Comparison of ENCODE assay signal across 28 mouse cellular contexts in the genomic region with DNA sequence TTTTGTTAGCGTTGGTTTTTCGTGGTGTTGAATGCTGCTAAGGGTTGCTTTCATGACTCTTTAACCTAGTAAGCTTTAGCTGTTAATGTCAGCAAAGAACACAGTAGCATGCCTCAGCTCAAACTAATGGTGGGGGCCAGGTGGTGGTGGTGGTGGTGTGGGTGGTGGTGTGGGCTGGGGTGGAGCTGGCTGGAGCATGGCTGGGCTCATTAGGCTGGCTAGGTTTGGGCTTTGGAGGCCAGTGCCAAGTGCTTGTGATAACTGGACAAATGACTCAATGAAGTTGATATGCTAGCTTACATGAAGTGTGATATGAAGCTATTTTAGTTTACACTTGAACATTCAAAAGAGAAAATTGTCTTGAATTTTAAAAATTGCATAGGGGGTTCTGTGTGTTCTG. TPM values are rescaled to one million over a fixed set of nuclear protein-coding genes. Genes with fewer than 3 reads are reported as not detected.
A peak's percentile ranks its signal among the peaks of the same experiment; 100 is the strongest.
DNase-seq lines count a peak whose midpoint lies in the region; ATAC-seq and TF ChIP-seq lines count a peak whose summit lies in the region.
"Had no signal": no experiment of that assay in that cellular context is flagged by ENCODE, and none has a peak within 500 bp of the region (broad histone marks: within the 10 kb centered on the region; RNA-seq: fewer than 3 reads in every experiment).

No protein-coding gene starts in this region.

- TF ChIP-seq EP300 in liver, postnatal 0 days (IDR thresholded peaks at IDR 0.05; ENCODE audit: low read depth), result no peak
- TF ChIP-seq EP300 in stomach, postnatal 0 days (optimal IDR thresholded peaks at IDR 0.05), result no peak

- no peak overlapping the region for H3K9ac ChIP-seq in liver, postnatal 0 days (replicated peaks)
- H3K9ac ChIP-seq in stomach, postnatal 0 days (ENCODE audit: low read length), result no peak overlapping the region
- H3K9ac ChIP-seq: forebrain, embryonic 15.5 days; limb, embryonic 12.5 days; liver, embryonic 14.5 days; midbrain, embryonic 13.5 days; neural tube, embryonic 13.5 days had no signal

- no peak for TF ChIP-seq POLR2A in cerebellum, adult 2 months (IDR thresholded peaks at IDR 0.05; ENCODE audit: borderline replicate concordance, insufficient read depth, low read length)
- no peak for TF ChIP-seq POLR2A in thymus, adult 2 months (IDR thresholded peaks at IDR 0.05; ENCODE audit: control insufficient read depth, extremely low read depth, insufficient read depth, low read length, poor library complexity)

- H3K4me2 ChIP-seq in liver, postnatal 0 days (ENCODE audit: low read depth, low read length), result 0 out of 2 replicates have a peak overlapping the region, but pooled peaks have one; percentile 4
- no peak overlapping the region for H3K4me2 ChIP-seq in stomach, postnatal 0 days (replicated peaks; ENCODE audit: low read depth)
- H3K4me2 ChIP-seq: forebrain, embryonic 15.5 days; limb, embryonic 12.5 days; midbrain, embryonic 13.5 days; neural tube, embryonic 13.5 days had no signal

- H3K27me3 ChIP-seq in liver, postnatal 0 days (ENCODE audit: insufficient read depth, low read length), result no peaks in the 10 kb centered on the region
- H3K27me3 ChIP-seq in stomach, postnatal 0 days (ENCODE audit: control insufficient read depth, insufficient read depth, low read length), result no peaks in the 10 kb centered on the region
- H3K27me3 ChIP-seq in cerebellum, adult 2 months (ENCODE audit: control insufficient read depth, insufficient read depth, low read length), result no peaks in the 10 kb centered on the region
- H3K27me3 ChIP-seq in thymus, adult 2 months (ENCODE audit: control insufficient read depth, insufficient read depth, low read length), result no peaks in the 10 kb centered on the region
- H3K27me3 ChIP-seq: forebrain, embryonic 15.5 days; limb, embryonic 12.5 days; midbrain, embryonic 13.5 days; neural tube, embryonic 13.5 days had no signal

- TF ChIP-seq CTCF in liver, postnatal 0 days (IDR thresholded peaks at IDR 0.05; ENCODE audit: low read depth), result no peak
- no peak for TF ChIP-seq CTCF in stomach, postnatal 0 days (IDR thresholded peaks at IDR 0.05; ENCODE audit: low read depth)
- no peak for TF ChIP-seq CTCF in cerebellum, adult 2 months (IDR thresholded peaks at IDR 0.05; ENCODE audit: borderline replicate concordance, insufficient read depth, low read depth, low read length)
- TF ChIP-seq CTCF in thymus, adult 2 months (IDR thresholded peaks at IDR 0.05; ENCODE audit: borderline replicate concordance, control insufficient read depth, extremely low read depth, insufficient read depth, low read length, poor library complexity), result no peak

- H3K9me3 ChIP-seq in liver, postnatal 0 days (ENCODE audit: low read length), result no peaks in the 10 kb centered on the region
- H3K9me3 ChIP-seq in stomach, postnatal 0 days (ENCODE audit: control insufficient read depth, low read length), result no peaks in the 10 kb centered on the region
- H3K9me3 ChIP-seq: embryonic facial prominence, embryonic 10.5 days; forebrain, embryonic 15.5 days; limb, embryonic 12.5 days; midbrain, embryonic 13.5 days; neural tube, embryonic 13.5 days had no signal

- no peak for ATAC-seq in liver, postnatal 0 days
- no peak for ATAC-seq in stomach, postnatal 0 days (ENCODE audit: low FRiP score, low TSS enrichment)
- ATAC-seq: forebrain, embryonic 15.5 days; hindbrain, embryonic 16.5 days; intestine, embryonic 16.5 days; midbrain, embryonic 13.5 days had no signal

- peaks cover 61% of the 10 kb centered on the region for H3K4me1 ChIP-seq in liver, postnatal 0 days (ENCODE audit: insufficient read depth)
- no peaks in the 10 kb centered on the region for H3K4me1 ChIP-seq in stomach, postnatal 0 days (replicated peaks; ENCODE audit: control insufficient read depth, insufficient read depth)
- H3K4me1 ChIP-seq in cerebellum, adult 2 months (ENCODE audit: control insufficient read depth, insufficient read depth, low read length), result peaks cover 2% of the 10 kb centered on the region; the same call in 1 of the 2 replicates
- 0 out of 2 replicates have a peak, but pooled peaks cover 3% of the 10 kb centered on the region for H3K4me1 ChIP-seq in thymus, adult 2 months (replicated peaks; ENCODE audit: control insufficient read depth, insufficient read depth, low read length)

- intact Hi-C loops in heart, postnatal 10 days (cut with DNase I), result no loop called here

- H3K4me3 ChIP-seq in liver, postnatal 0 days (ENCODE audit: low read depth, low read length), result no peak overlapping the region
- no peak overlapping the region for H3K4me3 ChIP-seq in stomach, postnatal 0 days (ENCODE audit: low read depth, low read length)
- H3K4me3 ChIP-seq in cerebellum, adult 2 months (replicated peaks; ENCODE audit: insufficient read depth, low read depth, low read length), result no peak overlapping the region
- no peak overlapping the region for H3K4me3 ChIP-seq in thymus, adult 2 months (ENCODE audit: control insufficient read depth, insufficient read depth, low read length)
- H3K4me3 ChIP-seq: embryonic facial prominence, embryonic 10.5 days; forebrain, embryonic 15.5 days; limb, embryonic 12.5 days; midbrain, embryonic 13.5 days; neural tube, embryonic 13.5 days had no signal

- DNase-seq in liver, postnatal 0 days, result no peak
- DNase-seq in liver, result no peak
- peak; percentile 28 to 66 for DNase-seq in heart, adult 9 months (ENCODE audit: low spot score in 2 of 2)
- DNase-seq in heart, postnatal 10 days, result peak; percentile 76 to 83
- peak; percentile 26 for DNase-seq in stomach, postnatal 0 days (ENCODE audit: low spot score)
- DNase-seq in cerebellum, adult 18-20 months, result no peak
- DNase-seq in cerebellum, adult 2 months, result no peak
- DNase-seq in thymus, adult 2 months, result no peak
- DNase-seq: adrenal gland, postnatal 14 days; cerebellum, adult 11-12 months; kidney, postnatal 36 days; thymus, postnatal 4 days had no signal

- no peak overlapping the region for H3K27ac ChIP-seq in liver, postnatal 0 days (ENCODE audit: low read depth)
- H3K27ac ChIP-seq in stomach, postnatal 0 days (replicated peaks), result no peak overlapping the region
- H3K27ac ChIP-seq in cerebellum, adult 2 months (ENCODE audit: insufficient read depth, low read length), result no peak overlapping the region
- no peak overlapping the region for H3K27ac ChIP-seq in thymus, adult 2 months (ENCODE audit: control insufficient read depth, insufficient read depth, low read length)
- H3K27ac ChIP-seq: embryonic facial prominence, embryonic 10.5 days; forebrain, embryonic 15.5 days; limb, embryonic 12.5 days; liver, embryonic 14.5 days; midbrain, embryonic 13.5 days; neural tube, embryonic 13.5 days had no signal

- WGBS in liver, postnatal 0 days (ENCODE audit: insufficient replicate concordance), result 81% methylated on average over 2 of the region's 2 CpGs
- WGBS in stomach, postnatal 0 days, result 83% methylated on average over 2 of the region's 2 CpGs
- WGBS in cerebellum, adult 2 months, result 96% methylated on average over 2 of the region's 2 CpGs
- 94% methylated on average over 2 of the region's 2 CpGs for whole genome bisulfite sequencing in thymus, adult 2 months

- no peaks in the 10 kb centered on the region; the same call in 1 of the 2 replicates for H3K36me3 ChIP-seq in liver, postnatal 0 days (replicated peaks; ENCODE audit: insufficient read depth, low read length)
- no peaks in the 10 kb centered on the region; the same call in 1 of the 2 replicates for H3K36me3 ChIP-seq in stomach, postnatal 0 days (ENCODE audit: control insufficient read depth, insufficient read depth, low read length)
- H3K36me3 ChIP-seq in thymus, adult 2 months (ENCODE audit: control insufficient read depth, insufficient read depth, low read length), result no peaks in the 10 kb centered on the region; the same call in 1 of the 2 replicates
- H3K36me3 ChIP-seq: forebrain, embryonic 15.5 days had no signal

RNA-seq across cellular contexts. Expression of gene Snd1, which starts 11.1 kb away (rescaled TPM):
- polyA plus RNA-seq in liver, postnatal 0 days (2015; fragmentation: Nextera tagmentation; extraction: Ambion mirVana), result 29.7 and 34.9 TPM in 2 replicates
- 100 to 1,000 TPM in 1 of 2 experiments, 10 to 100 TPM in 1; 91.2 to 105 TPM for total RNA-seq in heart, postnatal 10 days (2021)
- 69.0 and 81.3 TPM in 2 replicates for polyA plus RNA-seq in stomach, postnatal 0 days (2015; fragmentation: Nextera tagmentation; extraction: Ambion mirVana)
- polyA plus RNA-seq in cerebellum, adult 2 months (2012; rRNA removed), result 57.0 and 59.7 TPM in 2 replicates
- polyA plus RNA-seq in thymus, adult 2 months (2012; rRNA removed), result 79.3 and 82.0 TPM in 2 replicates

RNA-seq across cellular contexts. Expression of gene Pax4, which starts 36.9 kb away (rescaled TPM):
- not detected in 2 replicates for polyA plus RNA-seq in liver, postnatal 0 days (2015; fragmentation: Nextera tagmentation; extraction: Ambion mirVana)
- total RNA-seq in heart, postnatal 10 days (2021), result not detected
- not detected in 2 replicates for polyA plus RNA-seq in stomach, postnatal 0 days (2015; fragmentation: Nextera tagmentation; extraction: Ambion mirVana)
- not detected in 2 replicates for polyA plus RNA-seq in cerebellum, adult 2 months (2012; rRNA removed)
- polyA plus RNA-seq in thymus, adult 2 months (2012; rRNA removed), result not detected in 2 replicates
- total RNA-seq: adrenal gland, postnatal 14 days; common myeloid progenitor, adult 5-6 weeks; granulocyte monocyte progenitor cell, adult 5-6 weeks; left cerebral cortex, postnatal 10 days; megakaryocyte, adult 5-6 weeks had no signal
- polyA plus RNA-seq: activated CD4-positive, CD25-positive, alpha-beta regulatory T cell, adult 4 months; C2C12; hindbrain, embryonic 16.5 days; kidney, embryonic 14.5 days; limb, embryonic 12.5 days; liver, embryonic 14.5 days; lung, embryonic 16.5 days; midbrain, embryonic 13.5 days; neural tube, embryonic 13.5 days had no signal

RNA-seq across cellular contexts. Expression of gene Gcc1, which starts 57.8 kb away (rescaled TPM):
- 2.8 and 2.9 TPM in 2 replicates for polyA plus RNA-seq in liver, postnatal 0 days (2015; fragmentation: Nextera tagmentation; extraction: Ambion mirVana)
- total RNA-seq in heart, postnatal 10 days (2021), result 10 to 100 TPM; 10.8 to 11.6 TPM
- polyA plus RNA-seq in stomach, postnatal 0 days (2015; fragmentation: Nextera tagmentation; extraction: Ambion mirVana), result 5.6 and 6.3 TPM in 2 replicates
- 12.4 and 13.0 TPM in 2 replicates for polyA plus RNA-seq in cerebellum, adult 2 months (2012; rRNA removed)
- polyA plus RNA-seq in thymus, adult 2 months (2012; rRNA removed), result 9.3 and 10.6 TPM in 2 replicates

RNA-seq across cellular contexts. Expression of gene Fscn3, which starts 58.4 kb away (rescaled TPM):
- polyA plus RNA-seq in liver, postnatal 0 days (2015; fragmentation: Nextera tagmentation; extraction: Ambion mirVana), result 0.06 and 0.11 TPM in 2 replicates
- total RNA-seq in heart, postnatal 10 days (2021), result not detected
- not detected in 2 replicates for polyA plus RNA-seq in stomach, postnatal 0 days (2015; fragmentation: Nextera tagmentation; extraction: Ambion mirVana)
- polyA plus RNA-seq in cerebellum, adult 2 months (2012; rRNA removed), result 0.08 and 0.11 TPM in 2 replicates
- 0.19 TPM in 1 of 2 replicates, not detected in the other for polyA plus RNA-seq in thymus, adult 2 months (2012; rRNA removed)
- total RNA-seq: adrenal gland, postnatal 14 days; common myeloid progenitor, adult 5-6 weeks; granulocyte monocyte progenitor cell, adult 5-6 weeks; megakaryocyte, adult 5-6 weeks had no signal
- polyA plus RNA-seq: activated CD4-positive, CD25-positive, alpha-beta regulatory T cell, adult 4 months; C2C12; embryonic facial prominence, embryonic 10.5 days; forebrain, embryonic 15.5 days; hindbrain, embryonic 16.5 days; intestine, embryonic 16.5 days; kidney, embryonic 14.5 days; limb, embryonic 12.5 days; neural tube, embryonic 13.5 days had no signal

Comparison
In these comparisons a context has a peak if more than half of its experiments do, and no peak if none do; other contexts are left out.
1. DNase-seq: peak in heart, adult 9 months (2 of 2), heart, postnatal 10 days (2 of 2) and stomach, postnatal 0 days (single experiment); none in liver, postnatal 0 days (single experiment), liver (single experiment), cerebellum, adult 18-20 months (0 of 2), cerebellum, adult 2 months (0 of 2) and thymus, adult 2 months (single experiment).